Mouse (Mus musculus) spleen, adult 2 months (tissue): Measurements from ENCODE around the gene Klrb1f. TPM values are rescaled to one million over a fixed set of nuclear protein-coding genes. Genes with fewer than 3 reads are reported as not detected.
"Not testable (repeated sequence)": the region's sequence is repeated elsewhere in the genome, so short reads cannot be mapped to it uniquely, and the experiment has no call there.

ENCODE experiments used
- DNase-seq, 2 experiments: peaks; one replicate each; pipeline versions ENCODE4 v3.0.0 to v3.0.0-alpha.2; 2012 to 2021; ENCODE audit warnings: low spot score in 2 of 2, low read depth in 1 of 2
- H3K27ac ChIP-seq: fragments of 200-500 bp; 2 replicates; pipeline ENCODE4 v1.5.1; 2012; ENCODE audit warnings: low read length, inconsistent platforms; ENCODE audit not compliant: insufficient read depth
- H3K27me3 ChIP-seq: fragments of 200-500 bp; 2 replicates; pipeline ENCODE4 v1.6.1; 2012; ENCODE audit warnings: mild to moderate bottlenecking, moderate library complexity, low read length, inconsistent platforms; ENCODE audit not compliant: control insufficient read depth, insufficient read depth
- H3K36me3 ChIP-seq: fragments of 200-500 bp; 2 replicates; pipeline ENCODE4 v1.6.1; 2012; ENCODE audit warnings: mild to moderate bottlenecking, low read length, inconsistent platforms; ENCODE audit not compliant: control insufficient read depth, insufficient read depth
- H3K4me1 ChIP-seq: fragments of 200-500 bp; 2 replicates; pipeline ENCODE4 v1.6.1; 2011; ENCODE audit warnings: inconsistent platforms; ENCODE audit not compliant: control insufficient read depth, insufficient read depth, insufficient read length
- H3K4me3 ChIP-seq: fragments of 200-500 bp; 2 replicates; pipeline ENCODE4 v1.5.1; 2011; ENCODE audit warnings: mild to moderate bottlenecking, inconsistent platforms; ENCODE audit not compliant: insufficient read depth, insufficient read length; ENCODE audit errors: extremely low read depth
- CTCF ChIP-seq: fragments of 200-500 bp; IDR thresholded peaks from 2 replicates; pipeline ENCODE4 v1.5.1; 2011; ENCODE audit warnings: mild to moderate bottlenecking, inconsistent platforms; ENCODE audit not compliant: insufficient read depth, insufficient read length, insufficient replicate concordance; ENCODE audit errors: extremely low read depth
- POLR2A ChIP-seq: fragments of 200-500 bp; IDR thresholded peaks from 2 replicates; pipeline ENCODE4 v1.6.1; 2011; ENCODE audit warnings: low read depth, low read length, inconsistent platforms
- WGBS: fragments of 180-500 bp; shearing (Covaris S2); methylation state at CpG from one replicate; pipeline ENCODE4 v1.1.7; 2018; 5-methylcytosine and 5-hydroxymethylcytosine counted together
- polyA plus RNA-seq: library from polyadenylated mRNA; depleted of rRNA; stranded (reverse); fragments of >200 nt; gene quantifications from 2 replicates; pipeline ENCODE4 v1.2.3, GENCODE M21; 2012

The Klrb1f gene
- polyA plus RNA-seq, 1 experiment, result 1.8 TPM

- DNase-seq, result no peak
- no peak overlapping the region for H3K27ac ChIP-seq
- no peak overlapping the region for H3K4me3 ChIP-seq
- H3K27me3 ChIP-seq, result no peaks in the 10 kb centered on the region
- no peak for TF ChIP-seq CTCF
- no peak for TF ChIP-seq POLR2A
- H3K36me3 ChIP-seq, result no peaks in the 10 kb centered on the region
- H3K4me1 ChIP-seq, result no peaks in the 10 kb centered on the region
Measured at GRCm38 (mm10) chr6:129066530-129066929, 20.8 kb downstream of the Klrb1f start.

DNA sequence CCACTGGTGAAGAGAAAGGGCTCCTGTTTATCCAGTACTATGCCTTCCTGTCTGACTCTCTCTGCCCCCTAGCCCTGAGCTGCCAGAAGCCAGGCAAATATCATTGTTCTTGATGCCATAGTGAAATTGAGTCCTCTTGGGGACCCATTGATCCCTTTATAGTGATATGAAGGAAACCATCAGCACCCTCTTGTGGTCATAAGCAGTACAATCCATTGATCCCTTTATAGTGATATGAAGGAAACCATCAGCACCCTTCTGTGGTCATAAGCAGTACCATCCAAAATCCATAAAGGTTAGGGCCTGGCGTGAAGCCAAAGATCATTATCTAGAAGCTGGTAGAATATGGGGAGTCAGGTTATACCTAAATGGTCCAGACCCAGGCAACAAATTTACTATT lies 21.3 kb downstream of the Klrb1f start:
- no peak for TF ChIP-seq POLR2A
- no peak for TF ChIP-seq CTCF
- H3K27me3 ChIP-seq, result no peaks in the 10 kb centered on the region
- no peak overlapping the region for H3K4me3 ChIP-seq
- DNase-seq, result peak; percentile 36 to 47
- WGBS, result 35% methylated on average over 1 of the region's 1 CpGs
- H3K27ac ChIP-seq, result no peak overlapping the region
- no peaks in the 10 kb centered on the region for H3K4me1 ChIP-seq
- H3K36me3 ChIP-seq, result no peaks in the 10 kb centered on the region

GRCm38 (mm10) chr6:129085098-129085497 lies 39.4 kb downstream of the Klrb1f start:
- WGBS, result 91% methylated on average over 6 of the region's 6 CpGs
- Histone ChIP-seq H3K27me3 (no peaks in the 10 kb centered on the region), H3K27ac (no peak overlapping the region), H3K4me3 (no peak overlapping the region), H3K36me3 (no peaks in the 10 kb centered on the region), H3K4me1 (no peaks in the 10 kb centered on the region)
- TF ChIP-seq POLR2A, result no peak
- TF ChIP-seq CTCF, result no peak
- no peak for DNase-seq

DNA sequence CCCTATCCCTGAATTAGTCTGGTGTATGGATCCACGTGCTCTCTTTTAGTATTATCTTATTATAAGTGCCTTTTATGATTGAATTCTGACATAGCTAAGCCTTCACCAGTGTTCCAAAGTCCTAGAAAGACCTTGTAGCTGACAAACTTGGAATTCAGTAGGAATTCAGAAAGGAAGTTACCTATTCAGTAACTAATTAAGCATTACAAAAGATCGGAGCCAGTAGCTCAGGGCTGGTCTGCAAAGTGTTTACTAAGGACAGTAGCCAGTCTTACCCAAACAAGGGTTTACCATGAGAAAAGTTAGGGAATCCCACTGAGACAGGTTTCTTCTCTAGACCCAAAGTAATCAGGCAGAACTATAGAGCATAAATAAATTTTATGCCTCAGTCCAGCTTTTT lies 40.3 kb downstream of the Klrb1f start:
- H3K4me3 ChIP-seq, DNase-seq, H3K4me1 ChIP-seq, H3K36me3 ChIP-seq, H3K27me3 ChIP-seq, H3K27ac ChIP-seq: not testable (repeated sequence)
- 89% methylated on average over 2 of the region's 2 CpGs for WGBS

GRCm38 (mm10) chr6:129088161-129088560 lies 42.5 kb downstream of the Klrb1f start:
- no peaks in the 10 kb centered on the region for H3K27me3 ChIP-seq
- H3K27ac ChIP-seq, result no peak overlapping the region
- 92% methylated on average over 1 of the region's 1 CpGs for WGBS
- H3K36me3 ChIP-seq, result no peaks in the 10 kb centered on the region
- no peak overlapping the region for H3K4me3 ChIP-seq
- no peaks in the 10 kb centered on the region for H3K4me1 ChIP-seq
- no peak for TF ChIP-seq CTCF
- TF ChIP-seq POLR2A, result no peak
- DNase-seq, result no peak

GRCm38 (mm10) chr6:129088596-129088995 lies 42.9 kb downstream of the Klrb1f start:
- 93% methylated on average over 8 of the region's 8 CpGs for WGBS
- H3K36me3 ChIP-seq, H3K27ac ChIP-seq, H3K27me3 ChIP-seq, H3K4me3 ChIP-seq, H3K4me1 ChIP-seq: not testable (repeated sequence)
- DNase-seq, result peak in 1 of 2 experiments; percentile 52

- DNase-seq, result peak; percentile 10 to 19
- peaks cover 3% of the 10 kb centered on the region; the same call in 1 of the 2 replicates for H3K4me1 ChIP-seq
- no peak overlapping the region for H3K4me3 ChIP-seq
- H3K36me3 ChIP-seq, result no peaks in the 10 kb centered on the region
- TF ChIP-seq CTCF (no peak; the same call in 1 of the 2 replicates), POLR2A (no peak)
- no peak overlapping the region for H3K27ac ChIP-seq
- no peaks in the 10 kb centered on the region for H3K27me3 ChIP-seq
Measured at GRCm38 (mm10) chr6:129095166-129095565, 49.5 kb downstream of the Klrb1f start.

- TF ChIP-seq POLR2A, result no peak
- TF ChIP-seq CTCF, result no peak
- Histone ChIP-seq H3K27me3 (no peaks in the 10 kb centered on the region), H3K4me3 (no peak overlapping the region), H3K36me3 (no peaks in the 10 kb centered on the region), H3K4me1 (peaks cover 3% of the 10 kb centered on the region; the same call in 1 of the 2 replicates), H3K27ac (no peak overlapping the region)
- no peak for DNase-seq
- 25% methylated on average over 1 of the region's 1 CpGs for WGBS
Measured at GRCm38 (mm10) chr6:129097929-129098328, 52.2 kb downstream of the Klrb1f start.

- not testable (repeated sequence) for H3K4me3 ChIP-seq, H3K4me1 ChIP-seq
- WGBS, result 78% methylated on average over 1 of the region's 1 CpGs
Measured at GRCm38 (mm10) chr6:129100794-129101193, 55.1 kb downstream of the Klrb1f start, which contains the start of gene Clec2e. Clec2e (minus strand) TSS chr6:129100913.

More at GRCm38 (mm10) chr6:129100794-129101193, 55.1 kb downstream of the Klrb1f start, which contains the start of gene Clec2e:
- H3K27me3 ChIP-seq, DNase-seq, H3K36me3 ChIP-seq, H3K27ac ChIP-seq: not testable (repeated sequence)
